Mouse (Mus musculus) intestine, postnatal 0 days (tissue): ENCODE measurements around the gene Ndufa10. TPM values are rescaled to one million over a fixed set of nuclear protein-coding genes. Genes with fewer than 3 reads are reported as not detected.

ENCODE experiments used
- ATAC-seq: fragments of 200-750 bp; cut with Nextera tagmentation; 2 replicates; pipeline ENCODE4 v1.8.0; 2017; ENCODE audit warnings: mild to moderate bottlenecking, moderate TSS enrichment, moderate library complexity
- H3K27ac ChIP-seq: fragments of 300-500 bp; sonication (generic); 2 replicates; pipeline ENCODE4 v1.5.1; 2014; ENCODE audit warnings: mild to moderate bottlenecking, low read depth, low read length, moderate library complexity
- H3K27me3 ChIP-seq: fragments of 300-500 bp; sonication (generic); replicated peaks from 2 replicates; pipeline ENCODE4 v1.6.1; 2014; ENCODE audit warnings: low read length, mixed read lengths; ENCODE audit not compliant: control insufficient read depth, insufficient read depth
- H3K36me3 ChIP-seq: fragments of 300-500 bp; sonication (generic); 2 replicates; pipeline ENCODE4 v1.6.1; 2014; ENCODE audit warnings: mild to moderate bottlenecking, moderate library complexity; ENCODE audit not compliant: control insufficient read depth, insufficient read depth
- H3K4me1 ChIP-seq: fragments of 300-500 bp; sonication (generic); replicated peaks from 2 replicates; pipeline ENCODE4 v1.6.1; 2014; ENCODE audit warnings: antibody characterized with exemption, low read length, mixed read lengths; ENCODE audit not compliant: control insufficient read depth, insufficient read depth
- H3K4me2 ChIP-seq: fragments of 300-500 bp; sonication (generic); replicated peaks from 2 replicates; pipeline ENCODE4 v1.6.1; 2014; ENCODE audit warnings: low read depth, mild to moderate bottlenecking, moderate library complexity
- H3K4me3 ChIP-seq: fragments of 300-500 bp; sonication (generic); 2 replicates; pipeline ENCODE4 v1.5.1; 2014; ENCODE audit warnings: low read depth, low read length
- H3K9ac ChIP-seq: fragments of 300-500 bp; sonication (generic); 2 replicates; pipeline ENCODE4 v1.6.1; 2014; ENCODE audit warnings: mild to moderate bottlenecking, low read depth, low read length
- H3K9me3 ChIP-seq: fragments of 300-500 bp; sonication (generic); 2 replicates; pipeline ENCODE4 v1.6.1; 2016; ENCODE audit warnings: mixed run types; ENCODE audit not compliant: control insufficient read depth
- CTCF ChIP-seq: sonication (generic); IDR thresholded peaks from 2 replicates; pipeline ENCODE4 v1.5.1; 2016; ENCODE audit warnings: low read depth, mild to moderate bottlenecking, control low read depth, antibody characterized with exemption, moderate library complexity
- WGBS: fragments of 180-500 bp; shearing (Covaris S2); extraction: QIAGEN DNeasy Blood & Tissue Kit; methylation state at CpG from one replicate; pipeline ENCODE4 v1.1.7; 2014; 5-methylcytosine and 5-hydroxymethylcytosine counted together
- polyA plus RNA-seq: library from polyadenylated mRNA; unstranded; fragments of >200 nt; fragmentation: Nextera tagmentation; extraction: Ambion mirVana; gene quantifications from 2 replicates; pipeline ENCODE4 v1.2.1, GENCODE M21; 2015

Ndufa10 gene
- polyA plus RNA-seq, 1 experiment from 2014 or later, result 280 TPM

DNA sequence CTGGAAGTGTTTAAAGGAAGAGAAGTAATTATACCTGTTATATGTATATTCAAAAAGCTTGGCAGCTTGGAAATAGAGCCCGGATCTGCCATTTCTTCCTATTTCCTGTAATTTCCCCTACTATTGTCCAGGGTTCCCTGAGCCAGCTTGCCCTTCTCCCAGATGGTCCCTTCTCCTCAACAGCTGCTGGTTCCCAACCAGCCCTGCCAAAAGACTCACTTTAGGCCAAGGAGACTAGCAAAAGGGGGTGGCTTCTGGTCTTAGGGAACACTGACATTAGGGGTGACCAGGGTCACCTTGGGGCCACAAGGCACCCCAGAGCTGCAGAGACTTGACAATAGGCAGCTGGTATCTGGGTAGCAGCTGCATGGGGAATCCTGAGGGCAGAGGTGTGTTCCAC, 38.7 kb downstream of the Ndufa10 start:
- H3K4me1 ChIP-seq, result no peaks in the 10 kb centered on the region
- TF ChIP-seq CTCF, result no peak
- no peaks in the 10 kb centered on the region for H3K27me3 ChIP-seq
- ATAC-seq, result no peak
- H3K4me2 ChIP-seq, result no peak overlapping the region
- H3K9me3 ChIP-seq, result no peaks in the 10 kb centered on the region
- 79% methylated on average over 1 of the region's 1 CpGs for WGBS
- H3K36me3 ChIP-seq, result peaks cover 14% of the 10 kb centered on the region
- H3K27ac ChIP-seq, result no peak overlapping the region
- no peak overlapping the region for H3K4me3 ChIP-seq
- no peak overlapping the region for H3K9ac ChIP-seq

DNA sequence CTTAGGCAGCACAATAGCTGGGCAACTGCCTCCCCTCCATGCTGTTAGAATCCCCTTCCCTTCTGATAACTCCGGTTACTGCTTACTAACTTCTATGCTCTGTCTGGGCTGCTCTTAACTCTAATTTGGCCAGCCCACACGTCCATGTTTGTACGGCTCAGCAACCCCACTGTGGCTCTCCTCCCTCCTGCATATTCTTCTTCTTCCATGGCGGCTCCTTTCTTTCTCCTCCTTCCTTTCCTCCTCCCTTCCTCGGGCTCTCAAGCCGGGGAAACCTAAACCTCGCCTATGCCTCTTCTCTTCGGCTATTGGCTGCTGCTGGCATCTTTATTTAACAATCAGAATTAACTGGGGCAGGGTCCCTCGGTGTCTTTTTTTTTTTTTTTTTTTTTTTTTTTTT, 40.9 kb downstream of the Ndufa10 start:
- Histone ChIP-seq H3K4me1 (no peaks in the 10 kb centered on the region), H3K27ac (no peak overlapping the region), H3K36me3 (no peaks in the 10 kb centered on the region), H3K27me3 (no peaks in the 10 kb centered on the region), H3K4me2 (no peak overlapping the region), H3K9me3 (0 out of 2 replicates have a peak, but pooled peaks cover 3% of the 10 kb centered on the region), H3K4me3 (no peak overlapping the region), H3K9ac (no peak overlapping the region)
- ATAC-seq, result no peak
- TF ChIP-seq CTCF, result no peak
- WGBS, result 71% methylated on average over 9 of the region's 9 CpGs

DNA sequence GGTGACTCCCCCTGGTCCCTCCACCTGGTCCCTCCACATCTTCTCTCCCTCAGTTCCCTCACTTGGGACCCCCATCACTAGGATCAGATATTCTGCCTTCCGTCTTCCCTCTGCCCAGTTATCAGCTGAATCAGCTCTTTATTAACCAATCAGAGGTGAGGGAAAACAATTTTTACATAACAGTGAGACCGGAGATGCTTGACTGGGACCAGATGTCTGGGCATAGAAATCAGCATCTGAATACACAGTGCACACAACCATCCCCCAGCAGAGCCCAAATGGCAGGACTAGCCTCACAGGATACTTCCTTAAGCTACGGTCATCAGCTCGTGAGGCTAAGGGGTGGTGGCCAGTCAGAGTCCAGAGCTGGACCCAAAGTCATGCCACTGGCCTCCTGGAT, 41.6 kb downstream of the Ndufa10 start:
- ATAC-seq, result no peak
- Histone ChIP-seq H3K27ac (no peak overlapping the region), H3K36me3 (no peaks in the 10 kb centered on the region), H3K27me3 (no peaks in the 10 kb centered on the region), H3K9ac (no peak overlapping the region), H3K4me2 (no peak overlapping the region), H3K4me3 (no peak overlapping the region), H3K4me1 (no peaks in the 10 kb centered on the region), H3K9me3 (0 out of 2 replicates have a peak, but pooled peaks cover 3% of the 10 kb centered on the region)
- WGBS, result 66% methylated on average over 4 of the region's 4 CpGs
- no peak for TF ChIP-seq CTCF

DNA sequence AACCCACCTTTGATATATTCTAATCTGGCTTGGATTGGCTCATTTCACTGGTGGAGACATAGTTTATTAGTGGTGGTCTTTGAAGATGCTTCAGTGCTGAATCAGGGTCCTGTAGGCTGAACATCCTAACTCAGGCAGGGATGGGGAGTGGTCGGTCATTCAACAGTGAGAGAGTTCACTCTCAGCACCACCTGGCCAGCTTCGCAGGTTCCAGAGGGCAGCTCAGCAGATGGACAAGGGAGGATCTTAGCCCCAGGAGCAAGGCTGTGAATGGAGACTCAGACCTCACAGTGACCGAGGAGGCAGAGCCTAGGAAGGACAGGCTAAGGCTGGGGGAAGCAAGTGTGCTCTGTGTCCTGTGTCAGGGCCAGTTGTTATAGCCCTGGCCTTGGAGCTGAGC, 42.2 kb downstream of the Ndufa10 start:
- Histone ChIP-seq H3K4me2 (no peak overlapping the region), H3K4me3 (no peak overlapping the region), H3K9ac (no peak overlapping the region), H3K36me3 (no peaks in the 10 kb centered on the region), H3K27ac (no peak overlapping the region), H3K27me3 (no peaks in the 10 kb centered on the region), H3K9me3 (0 out of 2 replicates have a peak, but pooled peaks cover 3% of the 10 kb centered on the region), H3K4me1 (no peaks in the 10 kb centered on the region)
- 73% methylated on average over 3 of the region's 3 CpGs for WGBS
- no peak for TF ChIP-seq CTCF
- no peak for ATAC-seq

DNA sequence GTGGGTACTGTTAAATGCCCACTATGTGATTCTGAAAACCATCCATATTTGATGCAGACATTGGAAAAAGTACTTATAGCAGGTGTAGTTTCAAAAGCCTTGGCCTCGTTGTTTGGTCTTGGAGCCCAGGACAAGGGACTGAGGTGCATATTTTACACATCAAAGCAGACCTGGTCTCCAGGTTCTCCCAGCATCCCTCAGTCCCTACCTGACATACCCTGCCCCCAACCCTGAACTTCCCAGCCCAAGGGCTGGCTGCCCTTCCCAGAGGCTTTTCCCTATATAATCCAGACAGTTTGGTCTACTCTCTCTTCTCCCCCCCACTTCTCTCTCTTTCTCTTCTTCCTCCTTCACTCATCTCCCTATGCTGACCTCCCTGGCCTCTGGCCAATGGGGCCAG, 42.7 kb downstream of the Ndufa10 start:
- no peak for ATAC-seq
- Histone ChIP-seq H3K36me3 (no peaks in the 10 kb centered on the region), H3K27me3 (no peaks in the 10 kb centered on the region), H3K27ac (no peak overlapping the region), H3K4me2 (no peak overlapping the region), H3K4me3 (no peak overlapping the region), H3K9ac (no peak overlapping the region), H3K9me3 (0 out of 2 replicates have a peak, but pooled peaks cover 3% of the 10 kb centered on the region), H3K4me1 (no peaks in the 10 kb centered on the region)
- TF ChIP-seq CTCF, result no peak
- WGBS, result 97% methylated on average over 1 of the region's 1 CpGs

DNA sequence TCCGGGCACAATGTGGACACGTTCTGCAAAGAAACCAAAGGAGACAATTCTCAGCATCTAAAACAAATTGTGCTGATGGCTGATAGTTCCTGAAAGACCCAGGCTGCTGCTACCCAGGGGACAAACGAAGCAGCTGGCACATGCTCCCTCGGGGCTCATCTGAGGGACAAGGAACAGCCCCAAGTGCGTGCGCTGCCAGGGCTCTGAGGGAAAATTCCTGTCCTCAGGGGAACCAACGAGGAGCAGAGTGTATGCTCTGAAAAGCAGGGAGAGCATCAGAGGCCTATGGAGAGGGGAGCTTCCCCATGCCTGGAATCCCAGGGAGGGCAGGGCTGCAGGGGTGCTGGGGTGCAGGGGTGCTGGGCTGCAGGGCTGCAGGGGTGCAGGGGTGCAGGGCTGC, 48.9 kb downstream of the Ndufa10 start:
- no peak for ATAC-seq
- no peak overlapping the region for H3K9ac ChIP-seq
- WGBS, result 70% methylated on average over 7 of the region's 7 CpGs
- no peak overlapping the region for H3K4me2 ChIP-seq
- no peaks in the 10 kb centered on the region for H3K4me1 ChIP-seq
- no peak overlapping the region for H3K4me3 ChIP-seq
- H3K36me3 ChIP-seq, result no peaks in the 10 kb centered on the region
- H3K9me3 ChIP-seq, result 0 out of 2 replicates have a peak, but pooled peaks cover 1% of the 10 kb centered on the region
- no peaks in the 10 kb centered on the region for H3K27me3 ChIP-seq
- TF ChIP-seq CTCF, result no peak
- no peak overlapping the region for H3K27ac ChIP-seq

DNA sequence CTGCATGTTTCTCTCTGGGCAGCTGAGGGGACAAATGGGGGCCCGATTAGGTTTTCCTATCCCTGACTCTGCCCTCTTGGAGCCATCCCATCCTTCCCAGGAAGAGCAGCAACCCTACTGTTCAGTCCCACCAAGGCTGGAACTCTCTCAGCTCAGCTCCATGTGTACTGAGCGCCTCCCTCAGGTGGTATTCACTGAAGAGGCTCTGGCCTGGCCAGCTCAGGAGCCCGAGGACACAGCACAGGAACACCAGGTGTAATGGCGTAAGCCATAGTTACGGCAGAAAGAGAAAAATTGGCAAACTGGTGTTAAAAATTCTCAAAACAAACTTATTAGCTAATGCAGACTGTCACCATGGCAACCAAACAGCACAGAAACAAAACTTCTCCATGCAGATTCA, 68.5 kb downstream of the Ndufa10 start:
- Histone ChIP-seq H3K9me3 (no peaks in the 10 kb centered on the region), H3K27ac (no peak overlapping the region), H3K4me3 (no peak overlapping the region), H3K4me2 (no peak overlapping the region), H3K9ac (no peak overlapping the region), H3K4me1 (no peaks in the 10 kb centered on the region), H3K27me3 (no peaks in the 10 kb centered on the region), H3K36me3 (no peaks in the 10 kb centered on the region)
- TF ChIP-seq CTCF, result peak; percentile 47
- ATAC-seq, result no peak
- WGBS, result 70% methylated on average over 5 of the region's 5 CpGs
